Mouse (Mus musculus): Measurements from ENCODE around the gene Guf1. TPM values are rescaled to one million over a fixed set of nuclear protein-coding genes. Genes with fewer than 3 reads are reported as not detected.
A peak's percentile ranks its signal among the peaks of the same experiment; 100 is the strongest.

Guf1 gene
- polyA plus RNA-seq, 1 experiment from 2014 or later: 13.1 TPM

GRCm38 (mm10) chr5:69523944-69524343, 32.8 kb upstream of the Guf1 start:
- no peak for TF ChIP-seq CTCF (IDR thresholded peaks at IDR 0.05; ENCODE audit: low read depth)
- Histone ChIP-seq H3K4me2 (replicated peaks; ENCODE audit: low read depth) (no peak overlapping the region), H3K9me3 (ENCODE audit: control insufficient read depth) (no peaks in the 10 kb centered on the region), H3K4me1 (replicated peaks; ENCODE audit: control insufficient read depth, insufficient read depth, low read length) (no peaks in the 10 kb centered on the region), H3K36me3 (ENCODE audit: control insufficient read depth, insufficient read depth) (no peaks in the 10 kb centered on the region), H3K27me3 (replicated peaks; ENCODE audit: control insufficient read depth, insufficient read depth, low read length) (no peaks in the 10 kb centered on the region), H3K9ac (ENCODE audit: low read depth, low read length) (no peak overlapping the region), H3K4me3 (ENCODE audit: low read depth, low read length) (no peak overlapping the region), H3K27ac (ENCODE audit: low read depth, low read length) (no peak overlapping the region)
- ATAC-seq: no peak

GRCm38 (mm10) chr5:69541680-69542079, 15.0 kb upstream of the Guf1 start:
- Histone ChIP-seq H3K27me3 (replicated peaks; ENCODE audit: control insufficient read depth, insufficient read depth, low read length) (no peaks in the 10 kb centered on the region), H3K4me2 (replicated peaks; ENCODE audit: low read depth) (no peak overlapping the region), H3K36me3 (ENCODE audit: control insufficient read depth, insufficient read depth) (no peaks in the 10 kb centered on the region), H3K4me3 (ENCODE audit: low read depth, low read length) (no peak overlapping the region), H3K4me1 (replicated peaks; ENCODE audit: control insufficient read depth, insufficient read depth, low read length) (no peaks in the 10 kb centered on the region), H3K27ac (ENCODE audit: low read depth, low read length) (no peak overlapping the region), H3K9me3 (ENCODE audit: control insufficient read depth) (no peaks in the 10 kb centered on the region), H3K9ac (ENCODE audit: low read depth, low read length) (no peak overlapping the region)
- WGBS: 74% methylated on average over 1 of the region's 1 CpGs
- ATAC-seq: no peak
- TF ChIP-seq CTCF (IDR thresholded peaks at IDR 0.05; ENCODE audit: low read depth): no peak

GRCm38 (mm10) chr5:69542489-69542888, 14.2 kb upstream of the Guf1 start, which contains the start of gene Yipf7:
Gene Yipf7 (minus strand): TSS chr5:69542648.
- H3K9me3 ChIP-seq (ENCODE audit: control insufficient read depth): no peaks in the 10 kb centered on the region
- H3K36me3 ChIP-seq (ENCODE audit: control insufficient read depth, insufficient read depth): no peaks in the 10 kb centered on the region
- TF ChIP-seq CTCF (IDR thresholded peaks at IDR 0.05; ENCODE audit: low read depth): no peak
- H3K4me1 ChIP-seq (replicated peaks; ENCODE audit: control insufficient read depth, insufficient read depth, low read length): no peaks in the 10 kb centered on the region
- ATAC-seq: no peak
- WGBS: 69% methylated on average over 4 of the region's 4 CpGs
- no peak within 1 kb of the TSS for H3K4me2 ChIP-seq (replicated peaks; ENCODE audit: low read depth)
- no peak within 1 kb of the TSS for H3K9ac ChIP-seq (ENCODE audit: low read depth, low read length)
- no peak within 1 kb of the TSS for H3K4me3 ChIP-seq (ENCODE audit: low read depth, low read length)
- H3K27me3 ChIP-seq (replicated peaks; ENCODE audit: control insufficient read depth, insufficient read depth, low read length): no peaks in the 10 kb centered on the region
- H3K27ac ChIP-seq (ENCODE audit: low read depth, low read length): no peak within 1 kb of the TSS

- no peak for TF ChIP-seq CTCF (IDR thresholded peaks at IDR 0.05; ENCODE audit: low read depth)
- Histone ChIP-seq H3K36me3 (ENCODE audit: control insufficient read depth, insufficient read depth) (peaks cover 18% of the 10 kb centered on the region), H3K27ac (ENCODE audit: low read depth, low read length) (peak overlapping the region; percentile 78; the same call in 1 of the 2 replicates), H3K9me3 (ENCODE audit: control insufficient read depth) (no peaks in the 10 kb centered on the region), H3K4me2 (replicated peaks; ENCODE audit: low read depth) (peak overlapping the region; percentile 79), H3K27me3 (replicated peaks; ENCODE audit: control insufficient read depth, insufficient read depth, low read length) (no peaks in the 10 kb centered on the region), H3K4me1 (replicated peaks; ENCODE audit: control insufficient read depth, insufficient read depth, low read length) (no peaks in the 10 kb centered on the region), H3K4me3 (ENCODE audit: low read depth, low read length) (peak overlapping the region; percentile 98), H3K9ac (ENCODE audit: low read depth, low read length) (peak overlapping the region; percentile 94)
- whole genome bisulfite sequencing: 9% methylated on average over 16 of the region's 16 CpGs
- peak; percentile 18; the same call in 1 of the 2 replicates for ATAC-seq
Measured at GRCm38 (mm10) chr5:69557404-69557935, 747 bp downstream of the Guf1 start.

GRCm38 (mm10) chr5:69591640-69592461, 35.1 kb downstream of the Guf1 start, which contains the start of gene Gnpda2:
Gene Gnpda2 (minus strand): TSS chr5:69592340.
- Histone ChIP-seq H3K4me1 (replicated peaks; ENCODE audit: control insufficient read depth, insufficient read depth, low read length) (no peaks in the 10 kb centered on the region), H3K36me3 (ENCODE audit: control insufficient read depth, insufficient read depth) (no peaks in the 10 kb centered on the region), H3K9me3 (ENCODE audit: control insufficient read depth) (no peaks in the 10 kb centered on the region), H3K27ac (ENCODE audit: low read depth, low read length) (peak within 1 kb of the TSS; percentile 60), H3K4me3 (ENCODE audit: low read depth, low read length) (peak within 1 kb of the TSS; percentile 63), H3K9ac (ENCODE audit: low read depth, low read length) (peak within 1 kb of the TSS; percentile 82), H3K27me3 (replicated peaks; ENCODE audit: control insufficient read depth, insufficient read depth, low read length) (no peaks in the 10 kb centered on the region), H3K4me2 (replicated peaks; ENCODE audit: low read depth) (peak within 1 kb of the TSS; percentile 75)
- peak; percentile 99 for ATAC-seq
- TF ChIP-seq CTCF (IDR thresholded peaks at IDR 0.05; ENCODE audit: low read depth): peak; percentile 72
- WGBS: 3% methylated on average over 42 of the region's 42 CpGs

- no peak overlapping the region for H3K27ac ChIP-seq (ENCODE audit: low read depth, low read length)
- H3K9ac ChIP-seq (ENCODE audit: low read depth, low read length): no peak overlapping the region
- H3K4me3 ChIP-seq (ENCODE audit: low read depth, low read length): no peak overlapping the region
- TF ChIP-seq CTCF (IDR thresholded peaks at IDR 0.05; ENCODE audit: low read depth): peak; percentile 65
- no peak overlapping the region for H3K4me2 ChIP-seq (replicated peaks; ENCODE audit: low read depth)
- no peaks in the 10 kb centered on the region for H3K4me1 ChIP-seq (replicated peaks; ENCODE audit: control insufficient read depth, insufficient read depth, low read length)
- no peaks in the 10 kb centered on the region for H3K27me3 ChIP-seq (replicated peaks; ENCODE audit: control insufficient read depth, insufficient read depth, low read length)
- H3K36me3 ChIP-seq (ENCODE audit: control insufficient read depth, insufficient read depth): no peaks in the 10 kb centered on the region
- ATAC-seq: no peak
- no peaks in the 10 kb centered on the region for H3K9me3 ChIP-seq (ENCODE audit: control insufficient read depth)
Measured at GRCm38 (mm10) chr5:69601027-69601426, 44.3 kb downstream of the Guf1 start.

All from intestine, postnatal 0 days (tissue).